Mouse (Mus musculus) embryonic facial prominence, embryonic 10.5 days (tissue): ENCODE measurements at regions not wholly inside any gene's neighbourhood (a gene's known extent, or its start where the extent isn't known, plus 50 kb on each side); places are given as distances from the start of the nearest gene placed in this dataset.
"Not testable (repeated sequence)": the region's sequence is repeated elsewhere in the genome, so short reads cannot be mapped to it uniquely, and the experiment has no call there.

ENCODE experiments used
- DNase-seq: peaks from one replicate; pipeline ENCODE4 v3.0.0-alpha.2; 2017; ENCODE audit warnings: low spot score
- H3K27ac ChIP-seq: fragments of 300-500 bp; sonication (generic); replicated peaks from 2 replicates; pipeline ENCODE4 v1.5.1; 2016; ENCODE audit warnings: mild to moderate bottlenecking
- H3K27me3 ChIP-seq: fragments of 300-500 bp; sonication (generic); replicated peaks from 2 replicates; pipeline ENCODE4 v1.6.1; 2016; ENCODE audit warnings: low read depth, mild to moderate bottlenecking; ENCODE audit not compliant: poor library complexity, severe bottlenecking
- H3K36me3 ChIP-seq: fragments of 300-500 bp; sonication (generic); replicated peaks from 2 replicates; pipeline ENCODE4 v1.6.1; 2016; ENCODE audit warnings: mild to moderate bottlenecking, moderate library complexity
- H3K4me1 ChIP-seq: fragments of 300-500 bp; sonication (generic); 2 replicates; pipeline ENCODE4 v1.6.1; 2016
- H3K4me3 ChIP-seq: fragments of 300-500 bp; sonication (generic); 2 replicates; pipeline ENCODE4 v1.5.1; 2016; ENCODE audit warnings: mild to moderate bottlenecking, moderate library complexity
- H3K9me3 ChIP-seq: fragments of 300-500 bp; sonication (generic); 2 replicates; pipeline ENCODE4 v1.6.1; 2016; ENCODE audit warnings: mild to moderate bottlenecking
- WGBS: fragments of 180-500 bp; shearing (Covaris S2); methylation state at CpG from one replicate; pipeline ENCODE4 v1.1.7; 2016; 5-methylcytosine and 5-hydroxymethylcytosine counted together

DNA sequence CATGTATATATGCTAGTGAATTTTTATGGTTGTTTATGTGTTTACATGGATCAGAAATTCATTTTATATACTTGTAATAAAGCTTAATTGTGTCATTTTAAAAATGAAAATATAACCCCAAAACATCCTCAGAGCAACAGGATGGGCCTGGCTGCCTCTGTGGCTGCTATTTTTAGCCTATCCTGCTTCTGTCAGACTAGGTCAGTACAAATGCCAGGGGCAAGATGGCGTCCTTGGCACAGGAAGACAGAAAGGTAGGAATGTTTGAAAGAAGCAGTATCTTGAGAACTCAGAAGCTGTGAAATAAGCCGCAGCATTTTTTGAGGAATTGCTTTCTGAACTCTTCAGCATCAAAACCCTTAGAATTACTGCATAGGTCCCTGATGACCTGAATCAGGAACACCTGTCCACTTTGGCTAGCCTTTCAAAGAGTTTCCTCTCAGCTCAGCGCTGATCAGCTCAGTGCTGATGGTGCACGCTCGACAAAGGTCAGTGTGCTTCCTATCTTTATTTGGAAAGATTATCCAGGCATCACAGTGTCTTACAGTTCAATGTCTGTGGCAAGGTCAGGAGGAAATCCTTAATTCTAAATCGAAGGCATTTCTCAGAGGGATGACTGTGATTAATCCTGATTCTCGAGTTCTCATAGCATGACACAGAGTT lies 154.9 kb downstream of the Car2 start:
- Histone ChIP-seq H3K9me3 (no peaks in the 10 kb centered on the region), H3K4me1 (0 out of 2 replicates have a peak, but pooled peaks cover 5% of the 10 kb centered on the region), H3K27ac (no peak overlapping the region), H3K27me3 (no peaks in the 10 kb centered on the region), H3K4me3 (no peak overlapping the region), H3K36me3 (no peaks in the 10 kb centered on the region)
- WGBS, result 67% methylated on average over 7 of the region's 7 CpGs
- DNase-seq, result no peak

- 85% methylated on average over 3 of the region's 3 CpGs for WGBS
- Histone ChIP-seq H3K9me3 (peaks cover 7% of the 10 kb centered on the region), H3K4me1 (no peaks in the 10 kb centered on the region), H3K27ac (no peak overlapping the region), H3K4me3 (no peak overlapping the region), H3K36me3 (no peaks in the 10 kb centered on the region), H3K27me3 (no peaks in the 10 kb centered on the region)
- no peak for DNase-seq
These were observed 167.9 kb downstream of the Car2 start for GRCm38 (mm10) chr3:15053968-15054367.

- not testable (repeated sequence) for H3K27ac ChIP-seq, H3K36me3 ChIP-seq, DNase-seq, H3K4me3 ChIP-seq, H3K4me1 ChIP-seq, H3K9me3 ChIP-seq, H3K27me3 ChIP-seq
- 90% methylated on average over 8 of the region's 8 CpGs for WGBS
These were observed 169.6 kb downstream of the Car2 start for GRCm38 (mm10) chr3:15055516-15056256.

DNA sequence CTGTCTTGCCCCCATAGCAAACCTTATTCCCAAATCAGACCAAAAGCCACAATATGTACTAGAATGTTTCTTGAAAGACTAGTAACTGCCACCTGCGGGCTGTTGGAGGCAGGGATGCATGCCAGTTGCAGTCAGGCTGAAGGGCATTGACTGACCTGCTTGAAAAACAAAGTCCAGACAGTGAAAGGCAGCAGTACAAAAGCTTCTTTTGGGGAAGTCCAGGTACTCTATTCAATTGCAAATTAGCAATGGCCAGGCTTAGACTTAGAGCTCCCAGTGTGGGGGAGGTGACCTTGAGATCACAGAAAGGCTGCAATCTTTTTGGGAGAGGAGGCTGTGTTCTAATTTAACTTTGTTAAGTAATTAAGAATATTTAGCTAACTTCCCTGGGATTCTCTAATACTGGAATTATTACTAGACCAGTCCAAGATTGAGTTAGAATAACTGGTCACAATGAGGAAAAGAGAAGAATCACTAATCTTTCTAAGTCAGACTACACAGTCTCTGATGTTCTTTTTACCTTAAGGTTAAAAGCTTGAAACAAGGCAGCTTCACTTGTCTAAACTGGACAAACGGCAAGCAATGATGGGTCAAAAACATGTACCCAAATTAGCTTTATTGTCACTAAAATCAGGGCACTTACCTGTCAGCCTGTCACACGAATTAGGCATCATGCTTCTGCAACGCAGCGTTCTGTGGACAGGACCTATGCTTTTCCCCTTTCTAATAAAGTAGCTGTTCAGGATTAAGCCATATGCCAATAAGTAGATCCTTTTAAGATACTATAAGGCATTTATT lies 170.9 kb downstream of the Car2 start:
- H3K9me3 ChIP-seq, H3K4me1 ChIP-seq, H3K27me3 ChIP-seq, H3K36me3 ChIP-seq, H3K27ac ChIP-seq, H3K4me3 ChIP-seq, DNase-seq: not testable (repeated sequence)
- 90% methylated on average over 5 of the region's 5 CpGs for whole genome bisulfite sequencing

DNA sequence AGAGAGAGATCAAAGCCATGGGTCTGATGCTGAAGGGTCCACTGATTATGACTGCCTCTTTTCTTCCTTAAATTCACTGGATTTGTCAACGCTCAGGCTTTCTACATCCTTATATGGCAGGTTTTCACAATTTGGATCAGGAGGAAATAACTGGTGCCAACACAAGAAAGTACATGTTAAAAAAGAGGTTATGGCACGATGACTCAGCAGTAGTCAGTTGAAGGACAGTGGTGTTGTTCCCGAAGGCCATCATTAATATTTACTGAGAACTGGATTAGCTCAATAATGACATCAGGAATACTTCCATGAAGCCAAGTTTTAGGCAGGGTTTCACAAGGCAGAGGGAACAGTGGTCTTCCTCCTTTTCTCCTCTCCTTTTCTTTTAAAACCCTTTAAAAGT lies 179.6 kb downstream of the Car2 start:
- no peaks in the 10 kb centered on the region for H3K27me3 ChIP-seq
- H3K27ac ChIP-seq, result no peak overlapping the region
- no peak for DNase-seq
- H3K36me3 ChIP-seq, result no peaks in the 10 kb centered on the region
- H3K4me3 ChIP-seq, result no peak overlapping the region
- H3K9me3 ChIP-seq, result no peaks in the 10 kb centered on the region
- no peaks in the 10 kb centered on the region for H3K4me1 ChIP-seq
- 87% methylated on average over 3 of the region's 3 CpGs for WGBS

GRCm38 (mm10) chr3:15068256-15068655 lies 182.2 kb downstream of the Car2 start:
- no peaks in the 10 kb centered on the region for H3K4me1 ChIP-seq
- 81% methylated on average over 3 of the region's 3 CpGs for WGBS
- H3K9me3 ChIP-seq, result no peaks in the 10 kb centered on the region
- no peak for DNase-seq
- no peaks in the 10 kb centered on the region for H3K36me3 ChIP-seq
- no peaks in the 10 kb centered on the region for H3K27me3 ChIP-seq
- no peak overlapping the region for H3K27ac ChIP-seq
- no peak overlapping the region for H3K4me3 ChIP-seq

DNA sequence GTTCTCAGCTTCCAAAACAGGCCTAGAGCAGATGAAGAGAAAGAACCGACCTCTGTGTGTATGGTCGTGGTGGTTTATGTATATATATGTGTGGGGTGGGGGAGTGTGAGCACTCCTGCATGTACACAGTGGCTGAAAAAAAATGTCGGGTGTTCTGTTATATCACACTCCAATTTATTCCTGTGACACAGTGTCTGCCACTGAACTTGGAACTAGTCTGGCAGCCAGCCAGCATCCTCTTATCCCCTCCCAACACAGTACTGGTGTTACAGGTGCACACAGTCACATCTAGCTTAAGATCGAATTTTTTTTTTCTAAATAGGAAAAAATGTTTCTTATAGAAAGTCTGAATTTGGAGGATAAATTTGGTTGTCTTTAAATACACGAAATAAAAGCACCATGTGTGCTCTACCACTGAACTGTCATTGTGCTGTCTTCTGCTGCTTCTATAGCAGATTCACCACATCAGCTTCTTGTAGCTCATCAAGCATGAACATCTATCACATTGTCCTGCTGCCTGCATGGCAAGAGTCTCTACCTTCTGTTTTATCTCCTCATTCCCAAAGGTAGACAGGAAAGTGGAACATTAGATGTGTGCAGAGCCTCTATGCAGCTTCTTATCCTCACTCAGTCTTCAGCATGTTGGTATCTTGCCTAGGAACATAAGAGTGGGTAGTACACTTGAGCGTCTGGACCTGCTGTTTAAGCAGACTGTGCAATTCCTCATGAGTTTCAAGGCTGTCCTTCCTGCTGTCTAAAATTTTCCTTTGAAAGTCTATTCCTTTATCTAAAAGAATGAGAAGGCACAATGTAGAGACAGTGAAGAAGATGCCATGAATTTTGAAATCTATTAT lies 185.2 kb downstream of the Car2 start:
- H3K4me1 ChIP-seq, result no peaks in the 10 kb centered on the region
- no peak overlapping the region for H3K27ac ChIP-seq
- H3K27me3 ChIP-seq, result no peaks in the 10 kb centered on the region
- no peak overlapping the region for H3K4me3 ChIP-seq
- H3K9me3 ChIP-seq, result no peaks in the 10 kb centered on the region
- 86% methylated on average over 6 of the region's 6 CpGs for WGBS
- no peak for DNase-seq
- no peaks in the 10 kb centered on the region for H3K36me3 ChIP-seq

- Histone ChIP-seq H3K4me3 (no peak overlapping the region), H3K27ac (no peak overlapping the region), H3K9me3 (no peaks in the 10 kb centered on the region), H3K36me3 (no peaks in the 10 kb centered on the region), H3K4me1 (no peaks in the 10 kb centered on the region), H3K27me3 (no peaks in the 10 kb centered on the region)
- 89% methylated on average over 2 of the region's 2 CpGs for WGBS
- no peak for DNase-seq
These were observed 187.3 kb downstream of the Car2 start for GRCm38 (mm10) chr3:15073405-15073804.

DNA sequence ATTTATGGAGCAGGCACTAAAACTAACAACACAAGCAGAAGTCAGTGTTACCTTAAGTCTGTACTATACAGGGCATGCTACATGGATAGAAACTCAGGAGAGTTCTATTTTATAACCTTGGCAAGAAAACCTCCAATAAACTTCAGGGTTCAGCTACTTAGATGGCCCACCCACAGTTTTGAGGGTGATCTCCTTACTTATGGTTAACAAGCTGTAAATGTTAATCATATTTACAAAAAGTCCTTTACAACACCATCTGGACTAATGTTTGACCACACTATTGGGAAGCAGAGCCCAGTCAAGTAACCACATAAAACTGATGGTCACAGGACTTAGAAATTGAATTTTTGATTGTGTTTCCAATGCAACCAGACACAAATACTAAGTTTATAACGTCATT lies 187.8 kb downstream of the Car2 start:
- no peak for DNase-seq
- no peak overlapping the region for H3K27ac ChIP-seq
- no peaks in the 10 kb centered on the region for H3K36me3 ChIP-seq
- H3K9me3 ChIP-seq, result no peaks in the 10 kb centered on the region
- no peaks in the 10 kb centered on the region for H3K4me1 ChIP-seq
- no peak overlapping the region for H3K4me3 ChIP-seq
- WGBS, result 69% methylated on average over 1 of the region's 1 CpGs
- H3K27me3 ChIP-seq, result no peaks in the 10 kb centered on the region

DNA sequence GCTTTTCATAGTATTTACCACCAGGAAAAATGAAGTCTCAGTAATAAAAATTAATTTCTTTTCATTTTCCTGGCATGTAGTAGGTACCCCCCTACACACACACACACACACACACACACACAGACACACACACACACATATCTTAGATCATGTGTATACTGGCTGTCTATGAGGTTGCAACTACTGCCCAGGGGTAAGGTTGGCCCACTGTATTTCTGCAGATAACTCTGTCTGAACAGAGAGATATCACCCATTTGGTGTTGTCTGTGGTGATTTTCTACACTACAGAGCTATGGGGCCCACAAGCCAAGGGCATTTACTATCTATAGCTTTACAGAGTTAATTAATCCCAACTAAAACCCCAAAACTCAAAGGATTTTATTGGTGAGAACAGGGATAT lies 188.9 kb downstream of the Car2 start:
- Histone ChIP-seq H3K4me3 (no peak overlapping the region), H3K27ac (no peak overlapping the region), H3K36me3 (no peaks in the 10 kb centered on the region), H3K4me1 (no peaks in the 10 kb centered on the region), H3K27me3 (no peaks in the 10 kb centered on the region), H3K9me3 (no peaks in the 10 kb centered on the region)
- DNase-seq, result no peak

- Histone ChIP-seq H3K36me3 (no peaks in the 10 kb centered on the region), H3K4me3 (no peak overlapping the region), H3K27me3 (no peaks in the 10 kb centered on the region), H3K4me1 (no peaks in the 10 kb centered on the region), H3K27ac (no peak overlapping the region), H3K9me3 (no peaks in the 10 kb centered on the region)
- DNase-seq, result no peak
- 68% methylated on average over 1 of the region's 1 CpGs for WGBS
These were observed 204.1 kb downstream of the Car2 start for GRCm38 (mm10) chr3:15090124-15090523.

- 48% methylated on average over 6 of the region's 6 CpGs for WGBS
- Histone ChIP-seq H3K4me1 (0 out of 2 replicates have a peak, but pooled peaks cover 4% of the 10 kb centered on the region), H3K36me3 (no peaks in the 10 kb centered on the region), H3K27me3 (no peaks in the 10 kb centered on the region), H3K9me3 (no peaks in the 10 kb centered on the region), H3K27ac (no peak overlapping the region), H3K4me3 (no peak overlapping the region)
- no peak for DNase-seq
These were observed 212.2 kb downstream of the Car2 start for GRCm38 (mm10) chr3:15098206-15098817.
